Mouse (Mus musculus) midbrain, embryonic 14.5 days (tissue): Measurements from ENCODE around the gene Ptpn12. TPM values are rescaled to one million over a fixed set of nuclear protein-coding genes. Genes with fewer than 3 reads are reported as not detected.

ENCODE experiments used
- ATAC-seq: fragments of 200-750 bp; cut with Nextera tagmentation; 2 replicates; pipeline ENCODE4 v1.8.0; 2017; ENCODE audit warnings: moderate number of reproducible peaks, moderate library complexity; ENCODE audit not compliant: low FRiP score, low TSS enrichment
- DNase-seq: peaks from one replicate; pipeline ENCODE4 v3.0.0-alpha.2; 2015
- H3K27ac ChIP-seq: fragments of 300-500 bp; sonication (generic); replicated peaks from 2 replicates; pipeline ENCODE4 v1.5.1; 2014; ENCODE audit warnings: mild to moderate bottlenecking, low read depth, low read length, moderate library complexity
- H3K27me3 ChIP-seq: fragments of 300-500 bp; sonication (generic); 2 replicates; pipeline ENCODE4 v1.6.1; 2014; ENCODE audit warnings: low read length, control low read depth, mixed read lengths; ENCODE audit not compliant: control insufficient read depth, insufficient read depth
- H3K36me3 ChIP-seq: fragments of 300-500 bp; sonication (generic); 2 replicates; pipeline ENCODE4 v1.6.1; 2014; ENCODE audit warnings: low read length, control low read depth; ENCODE audit not compliant: control insufficient read depth, insufficient read depth
- H3K4me1 ChIP-seq: fragments of 300-500 bp; sonication (generic); 2 replicates; pipeline ENCODE4 v1.6.1; 2014; ENCODE audit warnings: mild to moderate bottlenecking, antibody characterized with exemption, low read length, control low read depth; ENCODE audit not compliant: control insufficient read depth, insufficient read depth
- H3K4me2 ChIP-seq: fragments of 300-500 bp; sonication (generic); 2 replicates; pipeline ENCODE4 v1.6.1; 2014; ENCODE audit warnings: mild to moderate bottlenecking, low read length, moderate library complexity
- H3K4me3 ChIP-seq: fragments of 300-500 bp; sonication (generic); replicated peaks from 2 replicates; pipeline ENCODE4 v1.5.1; 2014; ENCODE audit warnings: low read depth, low read length
- H3K9ac ChIP-seq: fragments of 300-500 bp; sonication (generic); replicated peaks from 2 replicates; pipeline ENCODE4 v1.6.1; 2014; ENCODE audit warnings: mild to moderate bottlenecking, low read length, moderate library complexity
- H3K9me3 ChIP-seq: fragments of 300-500 bp; sonication (generic); 2 replicates; pipeline ENCODE4 v1.6.1; 2016; ENCODE audit warnings: low read length, control low read depth, mixed read lengths; ENCODE audit not compliant: control insufficient read depth
- WGBS: fragments of 180-500 bp; shearing (Covaris S2); extraction: QIAGEN DNeasy Blood & Tissue Kit; methylation state at CpG from one replicate; pipeline ENCODE4 v1.1.7; 2014; 5-methylcytosine and 5-hydroxymethylcytosine counted together
- polyA plus RNA-seq: library from polyadenylated mRNA; unstranded; fragments of >200 nt; fragmentation: Nextera tagmentation; extraction: Ambion mirVana; gene quantifications from 2 replicates; pipeline ENCODE4 v1.2.1, GENCODE M21; 2014

Gene Ptpn12
- polyA plus RNA-seq, 1 experiment from 2014 or later, result 32.4 TPM

DNA sequence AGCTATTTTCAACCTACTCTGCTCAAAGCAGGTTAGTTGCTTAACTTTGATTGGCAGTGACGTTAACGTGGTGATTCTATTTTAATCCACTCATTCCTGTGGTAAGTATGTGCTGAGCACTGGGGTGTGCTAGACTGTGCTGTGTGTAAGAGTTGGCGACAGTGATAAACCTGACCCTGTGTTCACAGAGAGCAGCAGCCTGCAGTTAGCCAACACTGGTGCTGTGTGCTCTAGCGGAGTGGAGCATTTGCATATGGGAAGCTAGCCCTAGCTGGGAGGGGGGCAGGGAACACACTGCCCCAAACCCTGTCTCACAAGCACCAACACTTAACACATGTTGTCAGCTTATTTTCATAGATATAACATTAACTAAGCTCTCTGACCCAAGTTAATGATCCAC is 87.8 kb downstream of the Ptpn12 start:
- H3K9ac ChIP-seq, result no peak overlapping the region
- no peak overlapping the region for H3K4me2 ChIP-seq
- H3K9me3 ChIP-seq, result no peaks in the 10 kb centered on the region
- DNase-seq (no peak), ATAC-seq (no peak)
- no peak overlapping the region for H3K27ac ChIP-seq
- H3K27me3 ChIP-seq, result no peaks in the 10 kb centered on the region
- no peaks in the 10 kb centered on the region for H3K36me3 ChIP-seq
- WGBS, result 61% methylated on average over 4 of the region's 4 CpGs
- no peak overlapping the region for H3K4me3 ChIP-seq
- H3K4me1 ChIP-seq, result no peaks in the 10 kb centered on the region

DNA sequence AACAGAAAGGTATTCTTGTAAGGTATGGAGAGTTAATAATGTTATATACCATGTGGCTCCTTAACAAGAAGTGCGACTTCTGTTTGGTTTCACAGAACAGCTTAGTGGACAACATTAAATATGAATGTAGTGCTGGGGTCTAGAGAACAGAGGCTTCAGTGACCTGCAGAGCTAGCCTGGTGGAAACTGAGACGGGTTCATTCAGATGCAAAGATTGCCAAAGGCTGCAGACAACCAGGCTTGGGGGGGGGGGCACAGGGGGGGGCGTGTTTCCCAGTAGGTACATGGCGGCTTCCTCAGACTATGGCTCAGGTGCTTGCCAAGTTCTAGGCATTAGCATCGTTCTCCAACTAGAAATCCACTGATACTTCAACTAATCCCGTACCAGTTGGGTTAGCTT is 91.3 kb downstream of the Ptpn12 start:
- Histone ChIP-seq H3K27ac (no peak overlapping the region), H3K27me3 (no peaks in the 10 kb centered on the region), H3K9ac (no peak overlapping the region), H3K4me2 (no peak overlapping the region), H3K4me3 (no peak overlapping the region), H3K4me1 (no peaks in the 10 kb centered on the region), H3K9me3 (no peaks in the 10 kb centered on the region), H3K36me3 (no peaks in the 10 kb centered on the region)
- WGBS, result 78% methylated on average over 6 of the region's 6 CpGs
- ATAC-seq, result no peak
- DNase-seq, result no peak

DNA sequence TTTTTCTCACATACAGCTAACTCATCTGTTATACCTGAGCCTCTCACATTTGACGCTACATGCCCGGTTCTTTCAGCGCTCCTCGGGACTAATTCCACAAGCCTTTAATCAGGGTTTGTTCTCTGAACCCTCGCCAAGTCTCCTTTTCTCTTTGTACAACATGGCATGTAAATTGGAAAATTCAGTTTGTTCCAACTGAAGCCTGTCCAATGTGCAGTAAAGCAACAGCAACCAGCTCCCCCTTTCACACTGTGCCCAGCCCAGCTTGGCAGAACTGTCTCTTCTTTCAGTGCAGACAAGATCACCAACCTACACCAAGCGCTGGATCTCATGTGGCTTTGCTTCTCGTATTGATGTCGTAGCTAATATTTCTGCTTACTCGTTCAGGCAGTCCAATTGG is 92.4 kb downstream of the Ptpn12 start:
- no peak overlapping the region for H3K4me3 ChIP-seq
- DNase-seq, result peak; percentile 46
- WGBS, result 89% methylated on average over 9 of the region's 9 CpGs
- H3K36me3 ChIP-seq, result no peaks in the 10 kb centered on the region
- H3K27me3 ChIP-seq, result no peaks in the 10 kb centered on the region
- no peak for ATAC-seq
- H3K4me2 ChIP-seq, result no peak overlapping the region
- H3K9ac ChIP-seq, result no peak overlapping the region
- no peak overlapping the region for H3K27ac ChIP-seq
- H3K9me3 ChIP-seq, result no peaks in the 10 kb centered on the region
- H3K4me1 ChIP-seq, result no peaks in the 10 kb centered on the region

DNA sequence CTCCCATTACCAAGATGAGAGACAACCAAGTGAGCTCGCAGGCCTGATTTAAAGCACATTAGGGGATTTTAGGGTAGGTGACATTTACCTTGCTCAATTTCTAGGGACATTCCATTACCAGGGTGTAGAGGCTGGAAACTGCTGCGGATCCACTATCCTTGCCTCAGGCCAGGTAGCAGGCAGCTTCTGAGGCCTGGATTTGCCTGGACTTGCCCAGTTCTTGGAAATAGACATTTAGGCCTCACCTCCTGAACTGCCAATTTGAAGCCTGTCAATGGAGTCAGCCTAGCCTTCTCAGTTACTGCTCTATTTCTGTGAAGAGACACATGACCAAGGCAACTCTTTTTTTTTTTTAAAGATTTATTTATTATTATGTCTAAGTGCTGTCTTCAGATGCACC is 94.8 kb downstream of the Ptpn12 start:
- no peak for DNase-seq
- Histone ChIP-seq H3K4me2 (no peak overlapping the region), H3K4me1 (no peaks in the 10 kb centered on the region), H3K9me3 (peaks cover 6% of the 10 kb centered on the region; the same call in 1 of the 2 replicates), H3K27ac (no peak overlapping the region), H3K9ac (no peak overlapping the region), H3K27me3 (no peaks in the 10 kb centered on the region), H3K4me3 (no peak overlapping the region), H3K36me3 (no peaks in the 10 kb centered on the region)
- ATAC-seq, result no peak
- WGBS, result 94% methylated on average over 2 of the region's 2 CpGs

DNA sequence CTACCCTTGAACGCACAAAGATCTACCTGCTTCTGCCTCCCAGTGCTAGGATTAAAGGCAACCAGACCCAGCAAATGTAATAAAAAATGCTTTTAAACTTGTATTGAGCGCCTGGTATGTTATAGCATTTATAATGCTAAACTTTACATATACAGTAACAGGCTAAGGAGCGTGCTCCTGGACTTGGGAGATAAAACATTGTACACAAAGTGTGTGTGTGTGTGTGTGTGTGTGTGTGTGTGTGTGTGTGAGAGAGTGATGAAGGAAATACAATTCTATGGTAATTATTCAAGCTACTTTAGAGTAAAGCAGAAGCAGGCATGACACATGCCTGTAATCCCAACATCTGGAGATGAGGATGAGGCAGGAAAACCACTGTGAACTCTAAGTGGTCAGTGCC is 99.4 kb downstream of the Ptpn12 start, which contains the start of gene Rsbn1l:
Gene Rsbn1l, minus strand, starts transcription at position 101 of the 400 bp plus-strand sequence.
- no peak within 1 kb of the TSS for H3K27ac ChIP-seq
- ATAC-seq (no peak), DNase-seq (no peak)
- WGBS, result 96% methylated on average over 3 of the region's 3 CpGs
- no peak within 1 kb of the TSS for H3K9ac ChIP-seq
- H3K4me3 ChIP-seq, result no peak within 1 kb of the TSS
- peaks cover 3% of the 10 kb centered on the region; the same call in 1 of the 2 replicates for H3K4me1 ChIP-seq
- H3K27me3 ChIP-seq, result no peaks in the 10 kb centered on the region
- H3K4me2 ChIP-seq, result no peak within 1 kb of the TSS
- no peaks in the 10 kb centered on the region for H3K36me3 ChIP-seq
- H3K9me3 ChIP-seq, result peaks cover 6% of the 10 kb centered on the region; the same call in 1 of the 2 replicates

- Histone ChIP-seq H3K27ac (no peak overlapping the region), H3K4me3 (no peak overlapping the region), H3K36me3 (no peaks in the 10 kb centered on the region), H3K4me1 (peaks cover 3% of the 10 kb centered on the region; the same call in 1 of the 2 replicates), H3K9ac (no peak overlapping the region), H3K27me3 (no peaks in the 10 kb centered on the region), H3K4me2 (no peak overlapping the region), H3K9me3 (peaks cover 6% of the 10 kb centered on the region; the same call in 1 of the 2 replicates)
- DNase-seq (no peak), ATAC-seq (no peak)
- WGBS, result 85% methylated on average over 13 of the region's 13 CpGs
These were observed 100.4 kb downstream of the Ptpn12 start for GRCm38 (mm10) chr5:20955114-20955835.

- ATAC-seq (no peak), DNase-seq (no peak)
- no peaks in the 10 kb centered on the region for H3K36me3 ChIP-seq
- H3K27ac ChIP-seq, result no peak overlapping the region
- no peaks in the 10 kb centered on the region for H3K27me3 ChIP-seq
- H3K9ac ChIP-seq, result peak overlapping the region; percentile 92; the same call in 1 of the 2 replicates
- H3K4me2 ChIP-seq, result peak overlapping the region; percentile 76
- WGBS, result 24% methylated on average over 9 of the region's 9 CpGs
- peak overlapping the region; percentile 95 for H3K4me3 ChIP-seq
- peaks cover 15% of the 10 kb centered on the region for H3K4me1 ChIP-seq
- peaks cover 6% of the 10 kb centered on the region; the same call in 1 of the 2 replicates for H3K9me3 ChIP-seq
These were observed 103.3 kb downstream of the Ptpn12 start for GRCm38 (mm10) chr5:20952337-20952925.

- Histone ChIP-seq H3K9ac (peak overlapping the region; percentile 92), H3K36me3 (no peaks in the 10 kb centered on the region), H3K4me2 (peak overlapping the region; percentile 76), H3K9me3 (peaks cover 3% of the 10 kb centered on the region; the same call in 1 of the 2 replicates), H3K4me3 (peak overlapping the region; percentile 95), H3K27ac (peak overlapping the region; percentile 97), H3K4me1 (peaks cover 15% of the 10 kb centered on the region), H3K27me3 (no peaks in the 10 kb centered on the region)
- DNase-seq (peak; percentile 98), ATAC-seq (peak; percentile 99)
- under 1% methylated on average over 47 of the region's 51 CpGs for WGBS
These were observed 103.9 kb downstream of the Ptpn12 start for GRCm38 (mm10) chr5:20951666-20952281.
